Mouse (Mus musculus) MEL (cell line): ENCODE results near the gene Slc4a11. TPM values are rescaled to one million over a fixed set of nuclear protein-coding genes. Genes with fewer than 3 reads are reported as not detected.

Experiments
- DNase-seq: peaks from one replicate; pipeline ENCODE4 v3.0.0; 2011; ENCODE audit warnings: low read depth, low spot score
- H3K27ac ChIP-seq: 2 replicates; pipeline ENCODE4 v1.5.1; 2012; ENCODE audit warnings: low read depth, mild to moderate bottlenecking, control low read depth, low read length, moderate library complexity; ENCODE audit not compliant: control insufficient read depth
- H3K27me3 ChIP-seq, 2 experiments: fragments of 150-350 bp in 1 of 2; sonication (generic) in 1 of 2; 2 replicates each; pipeline ENCODE4 v1.6.1; 2012; ENCODE audit warnings: low read length in 2 of 2, mild to moderate bottlenecking in 2 of 2, improper control_type of control experiment in 1 of 2, moderate library complexity in 1 of 2; ENCODE audit not compliant: insufficient read depth in 2 of 2, control insufficient read depth in 1 of 2
- H3K36me3 ChIP-seq, 2 experiments: 2 replicates each; pipeline ENCODE4 v1.6.1; 2012 to 2014; ENCODE audit warnings: low read length in 2 of 2, improper control_type of control experiment in 1 of 2, inconsistent platforms in 1 of 2, mild to moderate bottlenecking in 1 of 2; ENCODE audit not compliant: insufficient read depth in 2 of 2, control insufficient read depth in 1 of 2
- H3K4me1 ChIP-seq, 2 experiments: fragments of 150-350 bp in 1 of 2; sonication (generic) in 1 of 2; 2 replicates each; pipeline ENCODE4 v1.6.1; 2012; ENCODE audit warnings: low read length in 2 of 2, improper control_type of control experiment in 1 of 2, mild to moderate bottlenecking in 1 of 2; ENCODE audit not compliant: insufficient read depth in 2 of 2, control insufficient read depth in 1 of 2
- H3K4me3 ChIP-seq, 2 experiments: fragments of 150-350 bp in 1 of 2; sonication (generic) in 1 of 2; 2 replicates each; pipeline ENCODE4 v1.5.1; 2012; ENCODE audit warnings: low read depth in 2 of 2, low read length in 2 of 2, mild to moderate bottlenecking in 2 of 2, moderate library complexity in 2 of 2, control low read depth in 1 of 2, improper control_type of control experiment in 1 of 2; ENCODE audit not compliant: control insufficient read depth in 1 of 2, insufficient read depth in 1 of 2
- H3K79me2 ChIP-seq: 2 replicates; pipeline ENCODE4 v1.6.1; 2012; ENCODE audit warnings: mild to moderate bottlenecking, low read length, moderate library complexity; ENCODE audit not compliant: control insufficient read depth, poor library complexity, insufficient read depth
- H3K9ac ChIP-seq: 2 replicates; pipeline ENCODE4 v1.6.1; 2012; ENCODE audit warnings: low read depth, mild to moderate bottlenecking, control low read depth, low read length, moderate library complexity; ENCODE audit not compliant: control insufficient read depth, poor library complexity, severe bottlenecking
- H3K9me3 ChIP-seq: fragments of 150-350 bp; sonication (generic); replicated peaks from 2 replicates; pipeline ENCODE4 v1.6.1; 2012; ENCODE audit warnings: mild to moderate bottlenecking, low read length, improper control_type of control experiment, moderate library complexity; ENCODE audit not compliant: insufficient read depth
- BHLHE40 ChIP-seq: IDR thresholded peaks from 2 replicates; pipeline ENCODE4 v1.6.1; 2012; ENCODE audit warnings: low read depth, mild to moderate bottlenecking, inconsistent platforms, low read length, improper control_type of control experiment, borderline replicate concordance
- EP300 ChIP-seq, 2 experiments: IDR thresholded peaks; 2 replicates each; pipeline ENCODE4 v1.6.1; 2011; ENCODE audit warnings: improper control_type of control experiment in 2 of 2, low read length in 2 of 2, low read depth in 1 of 2, mild to moderate bottlenecking in 1 of 2
- ETS1 ChIP-seq: IDR thresholded peaks from 2 replicates; pipeline ENCODE4 v1.6.1; 2012; ENCODE audit warnings: low read depth, mild to moderate bottlenecking, inconsistent platforms, low read length, improper control_type of control experiment, moderate library complexity
- GABPA ChIP-seq: IDR thresholded peaks from 2 replicates; pipeline ENCODE4 v1.6.1; 2012; ENCODE audit warnings: low read depth, mild to moderate bottlenecking, inconsistent platforms, low read length, improper control_type of control experiment, moderate library complexity
- GATA1 ChIP-seq: IDR thresholded peaks from 2 replicates; pipeline ENCODE4 v1.6.1; 2011; ENCODE audit warnings: low read depth, low read length, improper control_type of control experiment
- MXI1 ChIP-seq: IDR thresholded peaks from 2 replicates; pipeline ENCODE4 v1.6.1; 2011; ENCODE audit warnings: mild to moderate bottlenecking, low read depth, low read length, improper control_type of control experiment
- NELFE ChIP-seq: IDR thresholded peaks from 2 replicates; pipeline ENCODE4 v1.6.1; 2011; ENCODE audit warnings: low read depth, low read length, improper control_type of control experiment
- POLR2AphosphoS5 ChIP-seq: IDR thresholded peaks from 2 replicates; pipeline ENCODE4 v1.6.1; 2012; ENCODE audit warnings: low read depth, borderline replicate concordance, mild to moderate bottlenecking, inconsistent platforms, low read length, moderate library complexity, mixed read lengths
- RAD21 ChIP-seq: IDR thresholded peaks from 2 replicates; pipeline ENCODE4 v1.6.1; 2011; ENCODE audit warnings: mild to moderate bottlenecking, low read depth, low read length, improper control_type of control experiment
- TAL1 ChIP-seq: IDR thresholded peaks from 2 replicates; pipeline ENCODE4 v1.6.1; 2012; ENCODE audit warnings: mild to moderate bottlenecking, inconsistent platforms, low read length, moderate library complexity, mixed read lengths
- TBP ChIP-seq: IDR thresholded peaks from 2 replicates; pipeline ENCODE4 v1.8.0; 2011; ENCODE audit warnings: low read depth, low read length, improper control_type of control experiment
- ZC3H11A ChIP-seq: IDR thresholded peaks from 2 replicates; pipeline ENCODE4 v1.6.1; 2012; ENCODE audit warnings: low read depth, mild to moderate bottlenecking, inconsistent platforms, low read length, improper control_type of control experiment
- ZKSCAN1 ChIP-seq: IDR thresholded peaks from 2 replicates; pipeline ENCODE4 v1.6.1; 2012; ENCODE audit warnings: low read depth, mild to moderate bottlenecking, inconsistent platforms, low read length, improper control_type of control experiment, moderate library complexity
- polyA plus RNA-seq, 2 experiments: library from polyadenylated mRNA; stranded (reverse) in 1 of 2; unstranded in 1 of 2; fragments of >175 nt in 1 of 2; fragments of >200 nt in 1 of 2; gene quantifications; 2 replicates each; pipeline versions ENCODE4 v1.2.1 to v1.2.4; 2012; ENCODE audit warnings: low replicate concordance in 2 of 2, low read depth in 1 of 2; ENCODE audit not compliant: insufficient read length in 2 of 2, insufficient read depth in 1 of 2, missing spikeins in 1 of 2
- total RNA-seq: library from RNA; depleted of rRNA; stranded (reverse); fragments of 300-350 nt; gene quantifications from 2 replicates; pipeline ENCODE4 v1.2.3, GENCODE M21; 2012

Gene Slc4a11
- total and polyA plus RNA-seq, 3 experiments, result 0.31 to 1.6 TPM; not detected in 1

GRCm38 (mm10) chr2:130664102-130664701 is 33.1 kb downstream of the Slc4a11 start, which contains the start of gene Ddrgk1 (continued):
- no peak for TF ChIP-seq BHLHE40
- peak; percentile 64; the same call in 1 of the 2 replicates for TF ChIP-seq MXI1
- no peak for TF ChIP-seq GABPA
- peak; percentile 97 for TF ChIP-seq NELFE
- TF ChIP-seq RAD21, result no peak
- peak; percentile 31; the same call in 1 of the 2 replicates for TF ChIP-seq TBP

GRCm38 (mm10) chr2:130663342-130663741 is 34.0 kb downstream of the Slc4a11 start:
- Histone ChIP-seq H3K27ac (no peak overlapping the region; the same call in 1 of the 2 replicates), H3K27me3 (no peaks in the 10 kb centered on the region), H3K36me3 (peaks cover 3 to 19% of the 10 kb centered on the region in 2 experiments; a peak in 3 of 4 replicates), H3K4me3 (peak overlapping the region; percentile 52 to 73; a peak in 3 of 4 replicates), H3K9me3 (no peaks in the 10 kb centered on the region), H3K4me1 (peaks cover 2 to 16% of the 10 kb centered on the region in 2 experiments), H3K79me2 (peaks cover 18% of the 10 kb centered on the region), H3K9ac (peak overlapping the region; percentile 68)
- no peak for DNase-seq
- TF ChIP-seq GATA1 (no peak), POLR2AphosphoS5 (no peak), ETS1 (no peak), TAL1 (no peak), ZKSCAN1 (no peak), TBP (no peak), EP300 (IDR thresholded peaks at IDR 0.05; ENCODE audit: low read depth in 1 of 2, low read length in 2 of 2) (no peak), BHLHE40 (no peak)

- Histone ChIP-seq H3K4me1 (peaks cover 19% of the 10 kb centered on the region in 2 experiments), H3K36me3 (peaks cover 5 to 24% of the 10 kb centered on the region in 2 experiments; a peak in 3 of 4 replicates), H3K9ac (no peak overlapping the region), H3K4me3 (no peak overlapping the region), H3K27ac (no peak overlapping the region), H3K9me3 (no peaks in the 10 kb centered on the region), H3K79me2 (peaks cover 6% of the 10 kb centered on the region; the same call in 1 of the 2 replicates), H3K27me3 (no peaks in the 10 kb centered on the region)
- DNase-seq, result no peak
- no peak for TF ChIP-seq ZC3H11A
Observed at GRCm38 (mm10) chr2:130658530-130658929, 38.8 kb downstream of the Slc4a11 start.
